Mouse (Mus musculus): Measurements from ENCODE around the gene Adm2. TPM values are rescaled to one million over a fixed set of nuclear protein-coding genes. Genes with fewer than 3 reads are reported as not detected.

The Adm2 gene
- polyA plus RNA-seq, 1 experiment from 2014 or later = 0.47 TPM

- ATAC-seq (ENCODE audit: low FRiP score, low TSS enrichment) = 0 out of 2 replicates have a peak, but pooled peaks have one; percentile 1
- no peak for TF ChIP-seq EP300 (optimal IDR thresholded peaks at IDR 0.05)
- TF ChIP-seq CTCF (IDR thresholded peaks at IDR 0.05; ENCODE audit: low read depth) = no peak
- Histone ChIP-seq H3K4me2 (replicated peaks; ENCODE audit: low read depth) (peak overlapping the region; percentile 89), H3K4me1 (replicated peaks; ENCODE audit: control insufficient read depth, insufficient read depth) (peaks cover 2% of the 10 kb centered on the region; the same call in 1 of the 2 replicates), H3K27ac (replicated peaks) (no peak overlapping the region), H3K36me3 (ENCODE audit: control insufficient read depth, insufficient read depth, low read length) (no peaks in the 10 kb centered on the region), H3K27me3 (ENCODE audit: control insufficient read depth, insufficient read depth, low read length) (no peaks in the 10 kb centered on the region), H3K4me3 (ENCODE audit: low read depth, low read length) (peak overlapping the region; percentile 98), H3K9ac (ENCODE audit: low read length) (peak overlapping the region; percentile 93), H3K9me3 (ENCODE audit: control insufficient read depth, low read length) (no peaks in the 10 kb centered on the region)
- no peak for DNase-seq (ENCODE audit: low spot score)
- 32% methylated on average over 3 of the region's 3 CpGs for WGBS
Measured at GRCm38 (mm10) chr15:89314107-89314506, 8.4 kb upstream of the Adm2 start.

DNA sequence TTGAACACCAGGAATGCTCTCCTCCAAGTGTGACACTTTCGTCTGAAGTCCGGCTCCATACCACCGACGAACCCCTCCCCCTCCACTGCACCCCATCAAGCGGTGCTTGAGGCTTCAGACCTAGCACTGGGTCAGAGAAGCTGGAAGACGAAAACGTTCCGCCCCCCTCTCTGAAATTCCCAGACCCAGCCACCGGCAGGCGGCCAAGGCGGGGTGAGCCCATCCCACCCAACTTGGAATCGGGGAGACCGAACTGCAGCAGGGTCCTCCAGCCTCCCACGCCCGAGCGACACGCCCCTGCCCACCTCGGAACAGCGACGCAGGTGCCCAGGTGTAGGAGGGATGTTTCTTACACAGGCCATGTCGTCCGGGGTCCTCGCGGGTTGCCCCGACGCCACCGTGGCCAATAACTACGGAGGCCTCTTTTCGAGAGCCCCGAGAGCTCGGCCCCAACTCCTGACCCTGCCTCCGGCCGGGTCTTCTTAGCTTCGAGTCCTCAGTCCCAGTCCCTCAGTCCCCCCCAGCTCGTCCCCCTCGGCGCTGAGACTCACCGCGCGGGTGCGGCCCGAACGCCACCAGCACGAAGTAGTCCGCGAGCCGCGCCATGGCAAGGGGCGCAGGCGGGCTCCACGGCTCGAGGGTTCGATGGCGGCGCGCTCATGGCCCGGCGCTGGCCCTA is 7.9 kb upstream of the Adm2 start:
- DNase-seq (ENCODE audit: low spot score) (peak; percentile 55), ATAC-seq (ENCODE audit: low FRiP score, low TSS enrichment) (peak; percentile 6)
- Histone ChIP-seq H3K4me1 (replicated peaks; ENCODE audit: control insufficient read depth, insufficient read depth) (peaks cover 2% of the 10 kb centered on the region; the same call in 1 of the 2 replicates), H3K36me3 (ENCODE audit: control insufficient read depth, insufficient read depth, low read length) (no peaks in the 10 kb centered on the region), H3K4me2 (replicated peaks; ENCODE audit: low read depth) (peak overlapping the region; percentile 89), H3K4me3 (ENCODE audit: low read depth, low read length) (peak overlapping the region; percentile 98), H3K27me3 (ENCODE audit: control insufficient read depth, insufficient read depth, low read length) (no peaks in the 10 kb centered on the region), H3K27ac (replicated peaks) (peak overlapping the region; percentile 67), H3K9ac (ENCODE audit: low read length) (peak overlapping the region; percentile 93), H3K9me3 (ENCODE audit: control insufficient read depth, low read length) (no peaks in the 10 kb centered on the region)
- TF ChIP-seq EP300 (optimal IDR thresholded peaks at IDR 0.05) = no peak
- peak; percentile 45 for TF ChIP-seq CTCF (IDR thresholded peaks at IDR 0.05; ENCODE audit: low read depth)
- under 1% methylated on average over 55 of the region's 58 CpGs for WGBS

DNA sequence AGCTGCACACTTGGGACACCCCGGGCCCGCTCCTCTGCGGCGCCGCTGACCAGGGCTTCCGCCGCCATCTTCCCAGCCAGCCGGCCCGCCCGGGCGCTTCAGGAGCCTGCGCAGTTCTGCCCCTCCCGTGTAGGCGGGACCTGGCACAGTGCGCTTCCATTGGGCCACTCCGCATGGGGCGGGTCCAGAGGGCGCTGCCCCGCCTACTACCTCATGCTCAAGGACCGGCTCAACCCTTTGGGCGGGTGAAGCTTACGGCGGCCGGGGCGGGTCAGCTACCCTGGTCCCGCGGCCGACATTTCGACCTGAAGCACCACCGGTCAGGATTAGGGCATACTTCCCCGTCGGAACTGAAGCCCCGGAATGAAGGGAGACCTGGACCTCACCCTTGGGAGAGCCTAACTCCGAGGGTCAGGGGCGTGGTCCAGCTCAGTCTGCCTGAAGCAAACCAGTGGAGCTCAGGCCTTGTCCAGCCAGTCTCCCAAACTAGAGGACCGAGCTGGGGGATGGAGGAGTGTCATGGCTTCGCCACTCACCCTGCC is 7.3 kb upstream of the Adm2 start, which contains the start of gene Sbf1:
Sbf1 (minus strand) TSS at position 122 of the 542 bp plus-strand sequence.
- 1% methylated on average over 37 of the region's 37 CpGs for WGBS
- peak within 1 kb of the TSS; percentile 98 for H3K4me3 ChIP-seq (ENCODE audit: low read depth, low read length)
- TF ChIP-seq CTCF (IDR thresholded peaks at IDR 0.05; ENCODE audit: low read depth) (0 out of 2 replicates have a peak, but pooled peaks have one; percentile 0), EP300 (optimal IDR thresholded peaks at IDR 0.05) (no peak)
- no peaks in the 10 kb centered on the region for H3K36me3 ChIP-seq (ENCODE audit: control insufficient read depth, insufficient read depth, low read length)
- H3K4me2 ChIP-seq (replicated peaks; ENCODE audit: low read depth) = peak within 1 kb of the TSS; percentile 89
- H3K4me1 ChIP-seq (replicated peaks; ENCODE audit: control insufficient read depth, insufficient read depth) = peaks cover 2% of the 10 kb centered on the region; the same call in 1 of the 2 replicates
- H3K27me3 ChIP-seq (ENCODE audit: control insufficient read depth, insufficient read depth, low read length) = no peaks in the 10 kb centered on the region
- H3K27ac ChIP-seq (replicated peaks) = peak within 1 kb of the TSS; percentile 67
- peak; percentile 99 for ATAC-seq (ENCODE audit: low FRiP score, low TSS enrichment)
- H3K9ac ChIP-seq (ENCODE audit: low read length) = peak within 1 kb of the TSS; percentile 93
- DNase-seq (ENCODE audit: low spot score) = peak; percentile 99
- no peaks in the 10 kb centered on the region for H3K9me3 ChIP-seq (ENCODE audit: control insufficient read depth, low read length)

- Histone ChIP-seq H3K9me3 (ENCODE audit: control insufficient read depth, low read length) (no peaks in the 10 kb centered on the region), H3K4me3 (ENCODE audit: low read depth, low read length) (no peak overlapping the region), H3K9ac (ENCODE audit: low read length) (no peak overlapping the region), H3K27me3 (ENCODE audit: control insufficient read depth, insufficient read depth, low read length) (no peaks in the 10 kb centered on the region), H3K4me1 (replicated peaks; ENCODE audit: control insufficient read depth, insufficient read depth) (peaks cover 2% of the 10 kb centered on the region; the same call in 1 of the 2 replicates), H3K27ac (replicated peaks) (no peak overlapping the region), H3K36me3 (ENCODE audit: control insufficient read depth, insufficient read depth, low read length) (no peaks in the 10 kb centered on the region), H3K4me2 (replicated peaks; ENCODE audit: low read depth) (no peak overlapping the region)
- no peak for ATAC-seq (ENCODE audit: low FRiP score, low TSS enrichment)
- WGBS = 65% methylated on average over 11 of the region's 11 CpGs
- no peak for DNase-seq (ENCODE audit: low spot score)
- TF ChIP-seq CTCF (IDR thresholded peaks at IDR 0.05; ENCODE audit: low read depth) (peak; percentile 58), EP300 (optimal IDR thresholded peaks at IDR 0.05) (no peak)
Measured at GRCm38 (mm10) chr15:89316146-89316545, 6.4 kb upstream of the Adm2 start.

GRCm38 (mm10) chr15:89321264-89321663 is 1.3 kb upstream of the Adm2 start:
- TF ChIP-seq CTCF (IDR thresholded peaks at IDR 0.05; ENCODE audit: low read depth) = no peak
- no peak for TF ChIP-seq EP300 (optimal IDR thresholded peaks at IDR 0.05)
- Histone ChIP-seq H3K9me3 (ENCODE audit: control insufficient read depth, low read length) (no peaks in the 10 kb centered on the region), H3K36me3 (ENCODE audit: control insufficient read depth, insufficient read depth, low read length) (no peaks in the 10 kb centered on the region), H3K27ac (replicated peaks) (no peak overlapping the region), H3K9ac (ENCODE audit: low read length) (no peak overlapping the region), H3K4me1 (replicated peaks; ENCODE audit: control insufficient read depth, insufficient read depth) (no peaks in the 10 kb centered on the region), H3K4me2 (replicated peaks; ENCODE audit: low read depth) (no peak overlapping the region), H3K4me3 (ENCODE audit: low read depth, low read length) (no peak overlapping the region), H3K27me3 (ENCODE audit: control insufficient read depth, insufficient read depth, low read length) (no peaks in the 10 kb centered on the region)
- no peak for ATAC-seq (ENCODE audit: low FRiP score, low TSS enrichment)
- WGBS = 78% methylated on average over 8 of the region's 8 CpGs
- DNase-seq (ENCODE audit: low spot score) = no peak

DNA sequence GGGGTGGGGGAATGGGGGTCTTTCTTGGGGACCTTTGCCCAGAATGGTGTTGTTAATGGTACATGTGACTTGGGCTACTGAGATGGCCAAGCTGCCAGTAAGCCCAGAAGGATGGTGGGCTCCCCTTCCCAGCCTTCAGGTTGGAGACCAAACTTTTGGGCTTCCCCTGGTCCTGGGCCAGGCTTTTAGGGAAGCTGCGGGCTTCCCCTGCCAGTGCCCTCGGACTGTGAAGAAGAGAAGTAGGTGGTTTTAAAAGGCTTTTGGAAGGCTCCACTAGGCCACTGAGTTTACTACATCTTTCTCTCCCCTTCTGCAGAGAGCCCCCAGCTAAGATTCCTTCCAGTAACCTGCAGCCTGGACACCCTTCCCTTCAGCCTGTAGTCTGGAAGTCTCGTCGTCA is 1.1 kb downstream of the Adm2 start:
- Histone ChIP-seq H3K36me3 (ENCODE audit: control insufficient read depth, insufficient read depth, low read length) (no peaks in the 10 kb centered on the region), H3K4me1 (replicated peaks; ENCODE audit: control insufficient read depth, insufficient read depth) (no peaks in the 10 kb centered on the region), H3K27me3 (ENCODE audit: control insufficient read depth, insufficient read depth, low read length) (no peaks in the 10 kb centered on the region), H3K4me3 (ENCODE audit: low read depth, low read length) (no peak overlapping the region), H3K4me2 (replicated peaks; ENCODE audit: low read depth) (peak overlapping the region; percentile 45; the same call in 1 of the 2 replicates), H3K27ac (replicated peaks) (no peak overlapping the region), H3K9ac (ENCODE audit: low read length) (no peak overlapping the region), H3K9me3 (ENCODE audit: control insufficient read depth, low read length) (no peaks in the 10 kb centered on the region)
- 94% methylated on average over 4 of the region's 4 CpGs for WGBS
- TF ChIP-seq EP300 (optimal IDR thresholded peaks at IDR 0.05) (no peak), CTCF (IDR thresholded peaks at IDR 0.05; ENCODE audit: low read depth) (no peak)
- DNase-seq (ENCODE audit: low spot score) = no peak
- no peak for ATAC-seq (ENCODE audit: low FRiP score, low TSS enrichment)

Measured in stomach, postnatal 0 days (tissue).